Mouse (Mus musculus) hindbrain, postnatal 0 days (tissue): ENCODE data around the gene Fam133b. TPM values are rescaled to one million over a fixed set of nuclear protein-coding genes. Genes with fewer than 3 reads are reported as not detected.

Experiments used
- ATAC-seq: fragments of 200-750 bp; cut with Nextera tagmentation; 2 replicates; pipeline ENCODE4 v1.8.0; 2017; ENCODE audit warnings: mild to moderate bottlenecking, moderate TSS enrichment, moderate library complexity
- DNase-seq: peaks from one replicate; pipeline ENCODE4 v3.0.0-alpha.2; 2015; ENCODE audit warnings: low spot score
- H3K27ac ChIP-seq: fragments of 300-500 bp; sonication (generic); 2 replicates; pipeline ENCODE4 v1.5.1; 2014; ENCODE audit warnings: mild to moderate bottlenecking
- H3K27me3 ChIP-seq: fragments of 300-500 bp; sonication (generic); 2 replicates; pipeline ENCODE4 v1.6.1; 2014; ENCODE audit warnings: low read length, mixed read lengths; ENCODE audit not compliant: insufficient read depth
- H3K36me3 ChIP-seq: fragments of 300-500 bp; sonication (generic); 2 replicates; pipeline ENCODE4 v1.6.1; 2014; ENCODE audit warnings: low read length, mixed read lengths; ENCODE audit not compliant: insufficient read depth
- H3K4me1 ChIP-seq: fragments of 300-500 bp; sonication (generic); 2 replicates; pipeline ENCODE4 v1.6.1; 2014; ENCODE audit warnings: antibody characterized with exemption, low read length, mixed read lengths; ENCODE audit not compliant: insufficient read depth
- H3K4me2 ChIP-seq: fragments of 300-500 bp; sonication (generic); 2 replicates; pipeline ENCODE4 v1.6.1; 2014; ENCODE audit warnings: low read depth, mild to moderate bottlenecking, low read length, moderate library complexity, mixed read lengths
- H3K4me3 ChIP-seq: fragments of 300-500 bp; sonication (generic); 2 replicates; pipeline ENCODE4 v1.5.1; 2014; ENCODE audit warnings: low read length
- H3K9ac ChIP-seq: fragments of 300-500 bp; sonication (generic); replicated peaks from 2 replicates; pipeline ENCODE4 v1.6.1; 2014; ENCODE audit warnings: mild to moderate bottlenecking, low read length, moderate library complexity, mixed read lengths
- H3K9me3 ChIP-seq: fragments of 300-500 bp; sonication (generic); 2 replicates; pipeline ENCODE4 v1.6.1; 2016; ENCODE audit warnings: low read length, mixed read lengths
- CTCF ChIP-seq: IDR thresholded peaks from 2 replicates; pipeline ENCODE4 v1.5.1; 2016; ENCODE audit warnings: antibody characterized with exemption, control low read depth, low read depth
- WGBS: fragments of 180-500 bp; shearing (Covaris S2); extraction: QIAGEN DNeasy Blood & Tissue Kit; methylation state at CpG from one replicate; pipeline ENCODE4 v1.1.7; 2014; 5-methylcytosine and 5-hydroxymethylcytosine counted together
- polyA plus RNA-seq: library from polyadenylated mRNA; unstranded; fragments of >200 nt; fragmentation: Nextera tagmentation; extraction: Ambion mirVana; gene quantifications from 2 replicates; pipeline ENCODE4 v1.2.1, GENCODE M21; 2015
- total RNA-seq: library from RNA; depleted of rRNA; stranded (reverse); fragments of >200 nt; gene quantifications from 2 replicates; pipeline ENCODE4 v1.2.3, GENCODE M21; 2014

The Fam133b gene
- total and polyA plus RNA-seq, 2 experiments from 2014 or later: 20.9 to 25.6 TPM

- H3K27me3 ChIP-seq: no peaks in the 10 kb centered on the region
- DNase-seq (no peak), ATAC-seq (no peak)
- no peak within 1 kb of the TSS for H3K4me2 ChIP-seq
- no peak within 1 kb of the TSS for H3K27ac ChIP-seq
- H3K4me1 ChIP-seq: no peaks in the 10 kb centered on the region
- WGBS: 97% methylated on average over 4 of the region's 4 CpGs
- no peak within 1 kb of the TSS for H3K4me3 ChIP-seq
- H3K36me3 ChIP-seq: peaks cover 71% of the 10 kb centered on the region
- TF ChIP-seq CTCF: no peak
- no peak within 1 kb of the TSS for H3K9ac ChIP-seq
- H3K9me3 ChIP-seq: 0 out of 2 replicates have a peak, but pooled peaks cover 4% of the 10 kb centered on the region
These were observed 27.6 kb downstream of the Fam133b start, which contains the start of gene 1700109H08Rik for GRCm38 (mm10) chr5:3571266-3571665. Gene 1700109H08Rik, plus strand, starts transcription at chr5:3571566.

GRCm38 (mm10) chr5:3574825-3575224, 31.2 kb downstream of the Fam133b start:
- no peak for TF ChIP-seq CTCF
- no peak for DNase-seq
- no peak overlapping the region for H3K4me3 ChIP-seq
- no peak overlapping the region for H3K4me2 ChIP-seq
- no peak for ATAC-seq
- H3K27ac ChIP-seq: no peak overlapping the region
- H3K36me3 ChIP-seq: peaks cover 75% of the 10 kb centered on the region
- no peaks in the 10 kb centered on the region for H3K27me3 ChIP-seq
- 0 out of 2 replicates have a peak, but pooled peaks cover 4% of the 10 kb centered on the region for H3K9me3 ChIP-seq
- no peak overlapping the region for H3K9ac ChIP-seq
- H3K4me1 ChIP-seq: no peaks in the 10 kb centered on the region
- 96% methylated on average over 2 of the region's 2 CpGs for WGBS

- H3K4me2 ChIP-seq: no peak overlapping the region
- ATAC-seq (no peak), DNase-seq (no peak)
- no peak overlapping the region for H3K27ac ChIP-seq
- no peak overlapping the region for H3K4me3 ChIP-seq
- WGBS: 97% methylated on average over 2 of the region's 2 CpGs
- no peaks in the 10 kb centered on the region for H3K4me1 ChIP-seq
- H3K9me3 ChIP-seq: 0 out of 2 replicates have a peak, but pooled peaks cover 4% of the 10 kb centered on the region
- H3K9ac ChIP-seq: no peak overlapping the region
- peaks cover 54% of the 10 kb centered on the region for H3K36me3 ChIP-seq
- no peaks in the 10 kb centered on the region for H3K27me3 ChIP-seq
- TF ChIP-seq CTCF: no peak
These were observed 34.3 kb downstream of the Fam133b start for GRCm38 (mm10) chr5:3577939-3578338.

- H3K27ac ChIP-seq: no peak overlapping the region
- 0 out of 2 replicates have a peak, but pooled peaks cover 4% of the 10 kb centered on the region for H3K9me3 ChIP-seq
- H3K9ac ChIP-seq: no peak overlapping the region
- H3K4me3 ChIP-seq: no peak overlapping the region
- DNase-seq (no peak), ATAC-seq (no peak)
- no peaks in the 10 kb centered on the region for H3K27me3 ChIP-seq
- H3K36me3 ChIP-seq: peaks cover 52% of the 10 kb centered on the region
- WGBS: 93% methylated on average over 7 of the region's 7 CpGs
- no peak for TF ChIP-seq CTCF
- H3K4me1 ChIP-seq: no peaks in the 10 kb centered on the region
- H3K4me2 ChIP-seq: no peak overlapping the region
These were observed 35.4 kb downstream of the Fam133b start for GRCm38 (mm10) chr5:3579066-3579465.

- Histone ChIP-seq H3K9me3 (no peaks in the 10 kb centered on the region), H3K27ac (peak within 1 kb of the TSS; percentile 88), H3K4me3 (peak within 1 kb of the TSS; percentile 89), H3K9ac (peak within 1 kb of the TSS; percentile 80), H3K4me2 (peak within 1 kb of the TSS; percentile 72), H3K27me3 (no peaks in the 10 kb centered on the region), H3K36me3 (peaks cover 5% of the 10 kb centered on the region; the same call in 1 of the 2 replicates), H3K4me1 (peaks cover 5% of the 10 kb centered on the region; the same call in 1 of the 2 replicates)
- WGBS: under 1% methylated on average over 50 of the region's 50 CpGs
- TF ChIP-seq CTCF: peak; percentile 43
- peak; percentile 98 for DNase-seq
- ATAC-seq: peak; percentile 98
These were observed 52.2 kb downstream of the Fam133b start, which contains the start of gene Pex1 for GRCm38 (mm10) chr5:3595693-3596398. Gene Pex1, plus strand, starts transcription at chr5:3596066.

- no peaks in the 10 kb centered on the region; the same call in 1 of the 2 replicates for H3K36me3 ChIP-seq
- no peaks in the 10 kb centered on the region for H3K9me3 ChIP-seq
- DNase-seq (peak; percentile 93), ATAC-seq (peak; percentile 85)
- peaks cover 5% of the 10 kb centered on the region; the same call in 1 of the 2 replicates for H3K4me1 ChIP-seq
- peak; percentile 76 for TF ChIP-seq CTCF
- WGBS: under 1% methylated on average over 31 of the region's 31 CpGs
- H3K4me2 ChIP-seq: peak within 1 kb of the TSS; percentile 72
- peak within 1 kb of the TSS; percentile 89 for H3K4me3 ChIP-seq
- H3K27me3 ChIP-seq: no peaks in the 10 kb centered on the region
- H3K27ac ChIP-seq: peak within 1 kb of the TSS; percentile 88
- peak within 1 kb of the TSS; percentile 80 for H3K9ac ChIP-seq
These were observed 52.8 kb downstream of the Fam133b start, which contains the start of gene Rbm48 for GRCm38 (mm10) chr5:3596399-3596766. Gene Rbm48, minus strand, starts transcription at chr5:3596585.

- Histone ChIP-seq H3K36me3 (no peaks in the 10 kb centered on the region), H3K27ac (no peak overlapping the region), H3K9ac (peak overlapping the region; percentile 80), H3K4me2 (peak overlapping the region; percentile 67), H3K4me1 (peaks cover 5% of the 10 kb centered on the region; the same call in 1 of the 2 replicates), H3K4me3 (peak overlapping the region; percentile 89), H3K9me3 (no peaks in the 10 kb centered on the region), H3K27me3 (no peaks in the 10 kb centered on the region)
- no peak for ATAC-seq
- no peak for DNase-seq
- TF ChIP-seq CTCF: no peak
These were observed 53.5 kb downstream of the Fam133b start for GRCm38 (mm10) chr5:3597171-3597570.
